Mouse (Mus musculus) heart, postnatal 0 days (tissue): ENCODE results near the gene Dmrta1.

Source experiments
- CTCF ChIP-seq: IDR thresholded peaks from 2 replicates; pipeline ENCODE4 v1.5.1; 2016; ENCODE audit warnings: antibody characterized with exemption, control low read depth, low read depth
- EP300 ChIP-seq: IDR thresholded peaks from 2 replicates; pipeline ENCODE4 v1.6.1; 2016; ENCODE audit warnings: antibody characterized with exemption, low read depth

- TF ChIP-seq CTCF = no peak
- TF ChIP-seq EP300 = no peak
Observed at GRCm38 (mm10) chr4:89631560-89631959, 47.7 kb upstream of the Dmrta1 start.
